Mouse (Mus musculus) heart, postnatal 4 days (tissue): Measurements from ENCODE around the gene Ttc30a2. TPM values are rescaled to one million over a fixed set of nuclear protein-coding genes. Genes with fewer than 3 reads are reported as not detected.
"Not testable (repeated sequence)": the region's sequence is repeated elsewhere in the genome, so short reads cannot be mapped to it uniquely, and the experiment has no call there.

ENCODE experiments used
- DNase-seq: peaks from one replicate; pipeline ENCODE4 v3.0.0; 2021
- total RNA-seq, 2 experiments: library from RNA; stranded (reverse); gene quantifications; 2 replicates each; pipeline ENCODE4 v1.2.3; 2021

The Ttc30a2 gene
- total RNA-seq, 2 experiments from 2014 or later: 0.88 to 1.7 TPM

GRCm38 (mm10) chr2:75980933-75981439 lies 3.0 kb upstream of the Ttc30a2 start:
- not testable (repeated sequence) for DNase-seq

GRCm38 (mm10) chr2:75976070-75976469 lies 1.9 kb downstream of the Ttc30a2 start:
- DNase-seq: not testable (repeated sequence)

GRCm38 (mm10) chr2:75974131-75974530 lies 3.8 kb downstream of the Ttc30a2 start:
- no peak for DNase-seq

- peak; percentile 71 for DNase-seq
Observed at GRCm38 (mm10) chr2:75964972-75965371, 13.0 kb downstream of the Ttc30a2 start.

GRCm38 (mm10) chr2:75964512-75964911 lies 13.5 kb downstream of the Ttc30a2 start:
- DNase-seq: peak; percentile 81

- peak; percentile 12 for DNase-seq
Observed at GRCm38 (mm10) chr2:75964051-75964450, 13.9 kb downstream of the Ttc30a2 start.

- DNase-seq: no peak
Observed at GRCm38 (mm10) chr2:75963211-75963840, 14.6 kb downstream of the Ttc30a2 start.

- DNase-seq: peak; percentile 45
Observed at GRCm38 (mm10) chr2:75960366-75961330, 17.3 kb downstream of the Ttc30a2 start.

GRCm38 (mm10) chr2:75959850-75960365 lies 18.1 kb downstream of the Ttc30a2 start:
- DNase-seq: peak; percentile 44

GRCm38 (mm10) chr2:75959183-75959849 lies 18.7 kb downstream of the Ttc30a2 start:
- DNase-seq: peak; percentile 46

GRCm38 (mm10) chr2:75955709-75956108 lies 22.3 kb downstream of the Ttc30a2 start:
- no peak for DNase-seq

GRCm38 (mm10) chr2:75953320-75953719 lies 24.6 kb downstream of the Ttc30a2 start:
- no peak for DNase-seq

- no peak for DNase-seq
Observed at GRCm38 (mm10) chr2:75950685-75951084, 27.3 kb downstream of the Ttc30a2 start.

- peak; percentile 83 for DNase-seq
Observed at GRCm38 (mm10) chr2:75938117-75939063, 39.6 kb downstream of the Ttc30a2 start, which contains the start of gene Ttc30b. TSS of gene Ttc30b (minus strand) at chr2:75938585.

- not testable (repeated sequence) for DNase-seq
Observed at GRCm38 (mm10) chr2:75937520-75938116, 40.4 kb downstream of the Ttc30a2 start.

GRCm38 (mm10) chr2:75936685-75937084 lies 41.3 kb downstream of the Ttc30a2 start:
- not testable (repeated sequence) for DNase-seq

- DNase-seq: no peak
Observed at GRCm38 (mm10) chr2:75933541-75933940, 44.4 kb downstream of the Ttc30a2 start.

- no peak for DNase-seq
Observed at GRCm38 (mm10) chr2:75930941-75931340, 47.0 kb downstream of the Ttc30a2 start.

GRCm38 (mm10) chr2:75929786-75930444 lies 48.1 kb downstream of the Ttc30a2 start:
- no peak for DNase-seq

GRCm38 (mm10) chr2:75929141-75929540 lies 48.8 kb downstream of the Ttc30a2 start:
- DNase-seq: no peak
